Mouse (Mus musculus): ENCODE data around the gene Zfp579.

Gene Zfp579

GRCm38 (mm10) chr7:4957361-4957760 lies 38.6 kb downstream of the Zfp579 start:
- peak in 1 of 2 experiments; percentile 37 for DNase-seq (ENCODE audit: low spot score in 2 of 2)

DNA sequence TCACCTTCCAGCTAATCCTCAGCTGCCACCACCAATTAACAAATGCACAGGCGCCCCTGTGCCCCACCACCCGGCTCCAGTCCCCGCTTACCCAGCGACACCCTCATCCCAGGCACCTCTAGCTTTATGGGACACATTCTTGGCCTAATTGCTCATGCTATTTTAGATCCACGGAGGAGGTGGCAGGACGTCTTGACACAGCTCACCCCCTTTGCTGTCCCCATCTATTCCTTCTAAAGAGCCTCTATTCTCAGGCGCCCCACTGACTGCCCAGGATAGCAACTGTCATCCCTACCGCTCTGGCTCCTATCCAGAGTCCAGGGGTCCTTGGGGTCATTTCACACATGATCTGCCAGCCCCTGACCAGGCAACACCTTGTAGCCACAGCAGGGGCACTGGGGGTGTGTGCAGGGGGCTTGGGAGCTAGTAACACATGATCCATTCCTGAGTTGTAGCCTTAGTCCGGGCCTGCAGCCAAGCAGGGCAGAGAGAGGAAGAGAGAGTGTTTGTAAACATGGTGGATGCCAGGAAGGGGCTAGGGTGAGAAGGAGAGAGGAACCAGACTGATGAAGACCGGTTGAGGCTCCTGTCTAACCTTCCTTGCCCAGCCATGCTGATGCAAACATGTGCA lies 42.0 kb downstream of the Zfp579 start:
- no peak for DNase-seq (ENCODE audit: low spot score in 2 of 2)

- DNase-seq (ENCODE audit: low spot score in 2 of 2) = no peak
Observed at GRCm38 (mm10) chr7:4950561-4951342, 45.2 kb downstream of the Zfp579 start.

- DNase-seq (ENCODE audit: low spot score in 2 of 2) = no peak
Observed at GRCm38 (mm10) chr7:4948386-4948785, 47.6 kb downstream of the Zfp579 start.

GRCm38 (mm10) chr7:4947855-4948254 lies 48.1 kb downstream of the Zfp579 start:
- DNase-seq (ENCODE audit: low spot score in 2 of 2) = no peak

- peak; percentile 90 to 97 for DNase-seq (ENCODE audit: low spot score in 2 of 2)
Observed at GRCm38 (mm10) chr7:4943223-4943815, 52.6 kb downstream of the Zfp579 start.

DNA sequence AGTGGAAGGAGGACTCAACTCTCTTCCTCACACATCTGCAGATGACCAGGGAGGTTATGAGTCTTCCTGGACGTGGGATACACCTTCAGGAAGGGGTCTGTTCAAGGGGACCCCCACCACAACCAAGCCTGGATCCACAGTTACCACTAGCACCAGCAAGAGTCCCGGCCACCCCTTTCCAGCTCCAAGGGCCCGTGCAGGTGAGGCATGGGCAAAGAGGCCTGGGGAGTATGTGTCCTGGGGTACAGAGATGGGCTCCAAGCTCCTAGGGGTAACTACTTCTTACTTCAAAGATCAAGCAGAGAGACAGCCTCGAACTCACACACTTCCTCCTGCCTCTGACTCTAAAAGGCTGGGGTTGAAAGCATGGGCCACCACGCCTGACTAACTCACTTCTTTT lies 53.3 kb downstream of the Zfp579 start:
- DNase-seq (ENCODE audit: low spot score in 2 of 2) = no peak

DNA sequence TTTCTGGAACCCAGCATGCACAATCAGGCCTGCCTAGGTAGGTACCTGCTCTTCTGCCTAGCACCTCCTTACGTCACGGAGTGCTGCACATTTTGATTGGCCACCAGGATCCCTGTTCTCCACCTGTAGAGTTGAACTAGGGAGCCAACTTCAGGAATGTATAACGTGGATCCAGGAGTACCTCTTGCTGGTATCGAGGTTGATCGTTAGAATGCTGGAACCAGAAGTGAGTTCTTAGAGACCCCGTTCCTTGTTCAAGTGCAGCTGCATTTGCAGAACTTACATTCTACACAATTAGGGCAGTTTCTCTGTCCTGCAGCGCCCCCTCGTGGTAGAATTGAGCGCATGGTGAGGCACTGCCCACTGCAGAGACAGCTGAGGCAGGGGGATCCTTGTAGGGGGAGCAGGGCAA lies 55.9 kb downstream of the Zfp579 start:
- DNase-seq (ENCODE audit: low spot score in 2 of 2) = peak; percentile 80 to 95

DNA sequence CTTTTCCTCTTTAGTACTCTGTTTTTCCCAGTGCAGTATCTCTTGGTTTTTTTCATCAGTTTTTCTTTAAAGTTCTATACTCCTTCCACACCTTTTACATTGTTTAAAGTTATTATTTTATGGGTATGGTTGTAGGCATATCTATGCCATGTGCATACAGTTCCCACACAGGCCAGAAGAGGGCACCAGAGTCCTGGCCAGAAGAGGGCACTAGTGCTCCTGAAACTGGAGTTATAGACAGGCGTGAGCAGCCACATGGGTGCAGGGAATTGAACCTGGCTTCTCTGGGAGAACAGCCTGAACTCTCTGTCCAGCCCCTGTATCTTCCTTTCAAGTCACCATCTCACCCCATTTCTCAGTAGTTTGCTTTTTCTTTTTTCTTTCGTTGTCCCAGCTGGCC lies 57.5 kb downstream of the Zfp579 start:
- DNase-seq (ENCODE audit: low spot score in 2 of 2) = peak; percentile 77 to 91

GRCm38 (mm10) chr7:4937392-4937791 lies 58.6 kb downstream of the Zfp579 start:
- peak in 1 of 2 experiments; percentile 61 for DNase-seq (ENCODE audit: low spot score in 2 of 2)

DNA sequence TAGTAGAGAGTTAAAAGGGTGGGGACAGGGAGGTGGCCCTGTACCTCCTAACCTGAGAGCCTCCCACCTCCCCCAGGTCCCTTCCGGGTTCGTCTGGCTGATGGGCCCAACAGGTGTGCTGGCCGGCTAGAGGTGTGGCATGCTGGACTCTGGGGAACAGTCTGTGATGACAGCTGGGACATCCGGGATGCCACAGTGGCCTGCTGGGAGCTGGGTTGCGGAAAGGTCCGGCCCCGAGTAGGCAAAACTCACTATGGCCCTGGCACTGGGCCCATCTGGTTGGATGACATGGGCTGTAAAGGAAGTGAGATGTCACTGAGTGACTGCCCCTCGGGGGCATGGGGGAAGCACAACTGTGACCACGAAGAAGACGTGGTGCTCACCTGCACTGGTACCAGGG lies 59.1 kb downstream of the Zfp579 start:
- peak in 1 of 2 experiments; percentile 60 for DNase-seq (ENCODE audit: low spot score in 2 of 2)

GRCm38 (mm10) chr7:4934160-4934914 lies 61.6 kb downstream of the Zfp579 start:
- DNase-seq (ENCODE audit: low spot score in 2 of 2) = no peak

All from spleen, postnatal 4 days (tissue).